ENCODE assay signal across 9 mouse cellular contexts in the genomic region with DNA sequence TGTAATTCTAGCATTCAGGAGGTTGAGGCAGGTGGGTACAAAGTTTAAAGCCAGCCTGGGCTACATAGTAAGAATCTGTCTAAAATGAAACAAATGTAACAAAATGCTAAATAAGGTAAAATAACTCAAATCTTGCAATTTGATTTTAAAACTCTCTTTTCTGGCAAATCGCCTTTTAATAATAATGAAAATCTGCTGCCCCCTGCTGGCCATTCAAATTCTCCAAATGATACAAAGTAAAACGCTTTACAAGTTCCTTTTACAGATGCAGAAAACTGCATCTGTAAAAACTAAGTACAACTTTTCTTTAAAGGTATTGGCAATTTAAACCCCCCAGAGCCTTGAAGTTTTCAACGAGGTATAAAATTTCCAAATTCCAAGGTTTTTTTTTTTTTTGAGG.
DNase-seq lines count a peak whose midpoint lies in the region; ATAC-seq and TF ChIP-seq lines count a peak whose summit lies in the region.
"Had no signal": no experiment of that assay in that cellular context is flagged by ENCODE, and none has a peak within 500 bp of the region (broad histone marks: within the 10 kb centered on the region; RNA-seq: fewer than 3 reads in every experiment).

No protein-coding gene starts in this region.

- whole genome bisulfite sequencing in heart, adult 2 months: 46% methylated on average over 3 of the region's 3 CpGs
- 53% methylated on average over 3 of the region's 3 CpGs for WGBS in heart, embryonic 10.5 days
- WGBS in neural tube, embryonic 15.5 days: 64% methylated on average over 3 of the region's 3 CpGs
- WGBS in hindbrain, postnatal 0 days: 54% methylated on average over 3 of the region's 3 CpGs

- intact Hi-C loops in heart, adult 2 months (cut with DNase I): loop anchor here (1.0 kb wide), 1 partner anchor 80 kb away; no protein-coding TSS in a partner anchor

- no peak overlapping the region for H3K4me3 ChIP-seq in heart, adult 2 months
- H3K4me3 ChIP-seq in heart, embryonic 10.5 days: no peak overlapping the region
- H3K4me3 ChIP-seq in neural tube, embryonic 15.5 days (replicated peaks): no peak overlapping the region
- no peak overlapping the region for H3K4me3 ChIP-seq in hindbrain, postnatal 0 days (ENCODE audit: low read length)
- H3K4me3 ChIP-seq: heart, embryonic 13.5 days had no signal

- peak; percentile 81 for TF ChIP-seq CTCF in heart, adult 2 months (IDR thresholded peaks at IDR 0.05)
- peak; percentile 58 for TF ChIP-seq CTCF in hindbrain, postnatal 0 days (IDR thresholded peaks at IDR 0.05; ENCODE audit: low read depth)

- no peak overlapping the region for H3K27ac ChIP-seq in heart, adult 2 months
- H3K27ac ChIP-seq in heart, embryonic 10.5 days: no peak overlapping the region
- no peak overlapping the region for H3K27ac ChIP-seq in neural tube, embryonic 15.5 days (replicated peaks)
- no peak overlapping the region for H3K27ac ChIP-seq in hindbrain, postnatal 0 days
- H3K27ac ChIP-seq: heart, embryonic 13.5 days had no signal

- no peaks in the 10 kb centered on the region for H3K27me3 ChIP-seq in heart, adult 2 months (ENCODE audit: control insufficient read depth, insufficient read depth, low read length)
- H3K27me3 ChIP-seq in heart, embryonic 10.5 days (ENCODE audit: insufficient read depth, poor library complexity, severe bottlenecking): no peaks in the 10 kb centered on the region
- no peaks in the 10 kb centered on the region for H3K27me3 ChIP-seq in neural tube, embryonic 15.5 days (replicated peaks)
- H3K27me3 ChIP-seq in hindbrain, postnatal 0 days (ENCODE audit: insufficient read depth, low read length): no peaks in the 10 kb centered on the region
- H3K27me3 ChIP-seq: heart, embryonic 13.5 days had no signal

- H3K36me3 ChIP-seq in heart, adult 2 months (ENCODE audit: control insufficient read depth, insufficient read depth, low read length): no peaks in the 10 kb centered on the region; the same call in none of the 2 replicates
- peaks cover 67% of the 10 kb centered on the region for H3K36me3 ChIP-seq in heart, embryonic 10.5 days
- H3K36me3 ChIP-seq in neural tube, embryonic 15.5 days: peaks cover 20% of the 10 kb centered on the region
- H3K36me3 ChIP-seq in hindbrain, postnatal 0 days (ENCODE audit: insufficient read depth, low read length): peaks cover 20% of the 10 kb centered on the region; the same call in 1 of the 2 replicates

- no peaks in the 10 kb centered on the region for H3K4me1 ChIP-seq in heart, adult 2 months (ENCODE audit: control insufficient read depth, insufficient read depth, low read length)
- no peaks in the 10 kb centered on the region for H3K4me1 ChIP-seq in heart, embryonic 10.5 days
- H3K4me1 ChIP-seq in neural tube, embryonic 15.5 days: no peaks in the 10 kb centered on the region
- H3K4me1 ChIP-seq in hindbrain, postnatal 0 days (ENCODE audit: insufficient read depth, low read length): no peaks in the 10 kb centered on the region
- H3K4me1 ChIP-seq: heart, embryonic 13.5 days had no signal

- no peak for ATAC-seq in neural tube, embryonic 15.5 days (ENCODE audit: low FRiP score)
- no peak for ATAC-seq in hindbrain, postnatal 0 days

- no peaks in the 10 kb centered on the region for H3K79me2 ChIP-seq in heart, adult 2 months (replicated peaks; ENCODE audit: control insufficient read depth, insufficient read depth, low read length)

- no peak overlapping the region for H3K4me2 ChIP-seq in neural tube, embryonic 15.5 days
- no peak overlapping the region for H3K4me2 ChIP-seq in hindbrain, postnatal 0 days (ENCODE audit: low read depth, low read length)
- H3K4me2 ChIP-seq: heart, embryonic 13.5 days had no signal

- peak in 1 of 2 experiments; percentile 50 for DNase-seq in heart, adult 2 months
- no peak for DNase-seq in heart, embryonic 10.5 days (ENCODE audit: low spot score)
- peak; percentile 20 for DNase-seq in neural tube, embryonic 10.5 days (ENCODE audit: extremely low spot score, low spot score)
- peak; percentile 66 for DNase-seq in adipocyte (ENCODE audit: low spot score)
- peak; percentile 79 for DNase-seq in hindbrain, postnatal 0 days (ENCODE audit: low spot score)
- peak; percentile 70 for DNase-seq in lung, postnatal 36 days
- DNase-seq in yolk sac, embryonic 10.5 days (ENCODE audit: low spot score): no peak

- no peaks in the 10 kb centered on the region for H3K9me3 ChIP-seq in heart, embryonic 10.5 days
- H3K9me3 ChIP-seq in neural tube, embryonic 15.5 days (replicated peaks): no peaks in the 10 kb centered on the region
- H3K9me3 ChIP-seq in hindbrain, postnatal 0 days (ENCODE audit: low read length): no peaks in the 10 kb centered on the region
- H3K9me3 ChIP-seq: heart, embryonic 13.5 days had no signal

- no peak overlapping the region for H3K9ac ChIP-seq in heart, adult 2 months (ENCODE audit: low read depth, low read length)
- H3K9ac ChIP-seq in neural tube, embryonic 15.5 days (replicated peaks): no peak overlapping the region
- no peak overlapping the region for H3K9ac ChIP-seq in hindbrain, postnatal 0 days (replicated peaks; ENCODE audit: low read length)
- H3K9ac ChIP-seq: heart, embryonic 13.5 days had no signal

- TF ChIP-seq EP300 in heart, adult 2 months (IDR thresholded peaks at IDR 0.05; ENCODE audit: insufficient read depth, low read depth, low read length): no peak

- TF ChIP-seq POLR2A in heart, adult 2 months (IDR thresholded peaks at IDR 0.05; ENCODE audit: insufficient read depth, low read depth, low read length): no peak

Comparison
In these comparisons a context has a peak if more than half of its experiments do, and no peak if none do; other contexts are left out.
1. DNase-seq: peak in neural tube, embryonic 10.5 days (single experiment), adipocyte (single experiment), hindbrain, postnatal 0 days (single experiment) and lung, postnatal 36 days (single experiment); none in heart, embryonic 10.5 days (single experiment) and yolk sac, embryonic 10.5 days (single experiment).